Mouse (Mus musculus) neural tube, embryonic 14.5 days (tissue): ENCODE results near the gene Slc22a8. TPM values are rescaled to one million over a fixed set of nuclear protein-coding genes. Genes with fewer than 3 reads are reported as not detected.

Experiments
- ATAC-seq: fragments of 200-750 bp; cut with Nextera tagmentation; 2 replicates; pipeline ENCODE4 v1.8.0; 2017; ENCODE audit warnings: low read depth, mild to moderate bottlenecking, moderate TSS enrichment, moderate library complexity
- H3K27ac ChIP-seq: fragments of 300-500 bp; sonication (generic); 2 replicates; pipeline ENCODE4 v1.5.1; 2014; ENCODE audit warnings: low read depth, mild to moderate bottlenecking, control low read depth, low read length, moderate library complexity, mixed read lengths
- H3K27me3 ChIP-seq: fragments of 300-500 bp; sonication (generic); 2 replicates; pipeline ENCODE4 v1.6.1; 2014; ENCODE audit warnings: low read length; ENCODE audit not compliant: control insufficient read depth, insufficient read depth
- H3K36me3 ChIP-seq: fragments of 300-500 bp; sonication (generic); 2 replicates; pipeline ENCODE4 v1.6.1; 2014; ENCODE audit warnings: low read length, mixed read lengths; ENCODE audit not compliant: control insufficient read depth, insufficient read depth
- H3K4me1 ChIP-seq: fragments of 300-500 bp; sonication (generic); 2 replicates; pipeline ENCODE4 v1.6.1; 2014; ENCODE audit warnings: low read length; ENCODE audit not compliant: control insufficient read depth, insufficient read depth
- H3K4me2 ChIP-seq: fragments of 300-500 bp; sonication (generic); 2 replicates; pipeline ENCODE4 v1.6.1; 2014; ENCODE audit warnings: mild to moderate bottlenecking, low read depth, low read length, control low read depth
- H3K4me3 ChIP-seq: fragments of 300-500 bp; sonication (generic); 2 replicates; pipeline ENCODE4 v1.5.1; 2014; ENCODE audit warnings: low read depth, low read length, control low read depth, mixed read lengths
- H3K9ac ChIP-seq: fragments of 300-500 bp; sonication (generic); replicated peaks from 2 replicates; pipeline ENCODE4 v1.6.1; 2014; ENCODE audit warnings: low read depth, mild to moderate bottlenecking, control low read depth, low read length, mixed read lengths
- H3K9me3 ChIP-seq: fragments of 300-500 bp; sonication (generic); 2 replicates; pipeline ENCODE4 v1.6.1; 2016; ENCODE audit warnings: low read length; ENCODE audit not compliant: control insufficient read depth
- WGBS: fragments of 180-500 bp; shearing (Covaris S2); extraction: QIAGEN DNeasy Blood & Tissue Kit; methylation state at CpG from one replicate; pipeline ENCODE4 v1.1.7; 2014; 5-methylcytosine and 5-hydroxymethylcytosine counted together
- polyA plus RNA-seq: library from polyadenylated mRNA; unstranded; fragments of >200 nt; fragmentation: Nextera tagmentation; extraction: Ambion mirVana; gene quantifications from 2 replicates; pipeline ENCODE4 v1.2.1, GENCODE M21; 2014

Slc22a8 gene
- polyA plus RNA-seq, 1 experiment from 2014 or later: 5.5 TPM

- Histone ChIP-seq H3K27me3 (no peaks in the 10 kb centered on the region), H3K9me3 (no peaks in the 10 kb centered on the region), H3K4me2 (no peak overlapping the region), H3K4me3 (no peak overlapping the region), H3K36me3 (no peaks in the 10 kb centered on the region), H3K4me1 (no peaks in the 10 kb centered on the region), H3K9ac (no peak overlapping the region), H3K27ac (no peak overlapping the region)
- ATAC-seq: no peak
- WGBS: 81% methylated on average over 1 of the region's 1 CpGs
Measured at GRCm38 (mm10) chr19:8632029-8632428, 41.0 kb downstream of the Slc22a8 start.

GRCm38 (mm10) chr19:8642086-8642485 lies 51.0 kb downstream of the Slc22a8 start:
- Histone ChIP-seq H3K4me3 (no peak overlapping the region), H3K36me3 (no peaks in the 10 kb centered on the region), H3K9ac (no peak overlapping the region), H3K9me3 (no peaks in the 10 kb centered on the region), H3K27me3 (no peaks in the 10 kb centered on the region), H3K4me2 (no peak overlapping the region), H3K4me1 (no peaks in the 10 kb centered on the region), H3K27ac (no peak overlapping the region)
- no peak for ATAC-seq
- 79% methylated on average over 5 of the region's 5 CpGs for WGBS

- Histone ChIP-seq H3K27me3 (no peaks in the 10 kb centered on the region), H3K4me3 (no peak overlapping the region), H3K4me1 (no peaks in the 10 kb centered on the region), H3K27ac (no peak overlapping the region), H3K4me2 (no peak overlapping the region), H3K9me3 (no peaks in the 10 kb centered on the region), H3K9ac (no peak overlapping the region), H3K36me3 (no peaks in the 10 kb centered on the region)
- 69% methylated on average over 2 of the region's 2 CpGs for WGBS
- no peak for ATAC-seq
Measured at GRCm38 (mm10) chr19:8646393-8646792, 55.3 kb downstream of the Slc22a8 start.

GRCm38 (mm10) chr19:8655833-8656232 lies 64.8 kb downstream of the Slc22a8 start:
- ATAC-seq: no peak
- no peak overlapping the region for H3K4me3 ChIP-seq
- no peak overlapping the region for H3K9ac ChIP-seq
- H3K4me2 ChIP-seq: no peak overlapping the region
- H3K9me3 ChIP-seq: no peaks in the 10 kb centered on the region
- no peaks in the 10 kb centered on the region for H3K4me1 ChIP-seq
- no peak overlapping the region for H3K27ac ChIP-seq
- H3K36me3 ChIP-seq: no peaks in the 10 kb centered on the region
- no peaks in the 10 kb centered on the region for H3K27me3 ChIP-seq

- no peak overlapping the region for H3K27ac ChIP-seq
- H3K4me2 ChIP-seq: no peak overlapping the region
- H3K4me1 ChIP-seq: no peaks in the 10 kb centered on the region
- 66% methylated on average over 4 of the region's 4 CpGs for WGBS
- H3K4me3 ChIP-seq: no peak overlapping the region
- H3K9me3 ChIP-seq: no peaks in the 10 kb centered on the region
- no peak overlapping the region for H3K9ac ChIP-seq
- H3K27me3 ChIP-seq: no peaks in the 10 kb centered on the region
- no peak for ATAC-seq
- H3K36me3 ChIP-seq: no peaks in the 10 kb centered on the region
Measured at GRCm38 (mm10) chr19:8656341-8656740, 65.3 kb downstream of the Slc22a8 start.

Other genes starting within 250 kb of the Slc22a8 start
- not detected in 2 replicates for gene Slc22a30, start 186.1 kb upstream of the Slc22a8 start, polyA plus RNA-seq
- 1.8 TPM in 1 of 2 replicates, not detected in the other for gene Slc22a6, start 26.8 kb downstream of the Slc22a8 start, polyA plus RNA-seq
- gene Chrm1, start 72.5 kb downstream of the Slc22a8 start, polyA plus RNA-seq: 0.19 and 0.26 TPM in 2 replicates
- gene Slc3a2, start 132.1 kb downstream of the Slc22a8 start, polyA plus RNA-seq: 145 and 163 TPM in 2 replicates
- gene Wdr74, start 144.6 kb downstream of the Slc22a8 start, polyA plus RNA-seq: 88.5 and 91.5 TPM in 2 replicates
- gene 1700092M07Rik, start 149.5 kb downstream of the Slc22a8 start, polyA plus RNA-seq: 1.8 and 2.6 TPM in 2 replicates
- 115 and 120 TPM in 2 replicates for gene Stx5a, start 150.2 kb downstream of the Slc22a8 start, polyA plus RNA-seq
- 120 and 140 TPM in 2 replicates for gene Nxf1, start 165.8 kb downstream of the Slc22a8 start, polyA plus RNA-seq
- gene Tmem223, start 179.7 kb downstream of the Slc22a8 start, polyA plus RNA-seq: 223 and 263 TPM in 2 replicates
- 25.9 and 32.7 TPM in 2 replicates for gene Tmem179b, start 183.2 kb downstream of the Slc22a8 start, polyA plus RNA-seq
- 17.7 and 19.0 TPM in 2 replicates for gene Taf6l, start 195.2 kb downstream of the Slc22a8 start, polyA plus RNA-seq
- gene Polr2g, start 207.3 kb downstream of the Slc22a8 start, polyA plus RNA-seq: 141 and 153 TPM in 2 replicates
- 7.1 and 7.7 TPM in 2 replicates for gene Zbtb3, start 211.3 kb downstream of the Slc22a8 start, polyA plus RNA-seq
- 52.2 and 54.3 TPM in 2 replicates for gene Ttc9c, start 228.1 kb downstream of the Slc22a8 start, polyA plus RNA-seq
- gene Hnrnpul2, start 228.8 kb downstream of the Slc22a8 start, polyA plus RNA-seq: 9.1 and 9.5 TPM in 2 replicates
- not detected in 2 replicates for gene AC129217.1, start 238.5 kb downstream of the Slc22a8 start, polyA plus RNA-seq
- gene Bscl2, start 246.2 kb downstream of the Slc22a8 start, polyA plus RNA-seq: 86.3 and 94.5 TPM in 2 replicates
- gene Gng3, start 247.9 kb downstream of the Slc22a8 start, polyA plus RNA-seq: 459 and 608 TPM in 2 replicates